Mouse (Mus musculus) midbrain, embryonic 10.5 days (tissue): Measurements from ENCODE around the gene Osbpl3. TPM values are rescaled to one million over a fixed set of nuclear protein-coding genes. Genes with fewer than 3 reads are reported as not detected.

Experiments used
- DNase-seq: peaks from one replicate; pipeline ENCODE4 v3.0.0-alpha.2; 2017; ENCODE audit warnings: low spot score
- H3K27ac ChIP-seq: fragments of 300-500 bp; sonication (generic); replicated peaks from 2 replicates; pipeline ENCODE4 v1.5.1; 2016; ENCODE audit warnings: mild to moderate bottlenecking
- H3K27me3 ChIP-seq: fragments of 300-500 bp; sonication (generic); 2 replicates; pipeline ENCODE4 v1.6.1; 2016; ENCODE audit warnings: low read depth, mild to moderate bottlenecking; ENCODE audit not compliant: poor library complexity, severe bottlenecking
- H3K36me3 ChIP-seq: fragments of 300-500 bp; sonication (generic); 2 replicates; pipeline ENCODE4 v1.6.1; 2016; ENCODE audit warnings: mild to moderate bottlenecking, moderate library complexity
- H3K4me1 ChIP-seq: fragments of 300-500 bp; sonication (generic); 2 replicates; pipeline ENCODE4 v1.6.1; 2016
- H3K4me3 ChIP-seq: fragments of 300-500 bp; sonication (generic); 2 replicates; pipeline ENCODE4 v1.5.1; 2016; ENCODE audit warnings: mild to moderate bottlenecking, moderate library complexity
- H3K9me3 ChIP-seq: fragments of 300-500 bp; sonication (generic); replicated peaks from 2 replicates; pipeline ENCODE4 v1.6.1; 2016; ENCODE audit warnings: mild to moderate bottlenecking
- WGBS: fragments of 180-500 bp; shearing (Covaris S2); methylation state at CpG from one replicate; pipeline ENCODE4 v1.1.7; 2016; 5-methylcytosine and 5-hydroxymethylcytosine counted together
- polyA plus RNA-seq: library from polyadenylated mRNA; unstranded; fragments of >200 nt; fragmentation: Nextera tagmentation; extraction: Ambion mirVana; gene quantifications from 2 replicates; pipeline ENCODE4 v1.2.1, GENCODE M21; 2016

Osbpl3 gene
- polyA plus RNA-seq, 1 experiment from 2014 or later: 7.3 TPM

DNA sequence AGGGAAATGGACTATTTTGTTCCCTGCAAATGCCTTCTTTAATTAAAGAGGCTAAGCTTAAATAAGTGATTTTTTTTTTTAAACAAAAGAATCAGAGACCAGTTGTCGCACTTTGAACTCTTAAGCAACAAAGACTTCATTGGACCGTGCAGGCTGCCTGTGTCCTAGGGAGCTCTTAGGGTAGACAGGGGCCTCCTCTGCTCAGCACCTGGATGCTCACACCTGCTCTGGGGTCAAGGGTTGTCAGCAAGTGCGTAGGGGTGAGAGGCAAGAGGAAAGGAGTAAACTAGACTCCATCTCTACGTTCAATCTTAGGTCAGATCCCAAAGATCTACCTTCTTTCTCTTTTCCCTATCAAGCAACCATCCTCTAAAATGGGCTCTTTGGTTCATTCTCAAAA, 37.0 kb downstream of the Osbpl3 start:
- WGBS: 86% methylated on average over 4 of the region's 4 CpGs
- Histone ChIP-seq H3K36me3 (no peaks in the 10 kb centered on the region), H3K9me3 (no peaks in the 10 kb centered on the region; the same call in 1 of the 2 replicates), H3K27me3 (no peaks in the 10 kb centered on the region), H3K27ac (no peak overlapping the region), H3K4me3 (no peak overlapping the region), H3K4me1 (0 out of 2 replicates have a peak, but pooled peaks cover 4% of the 10 kb centered on the region)
- DNase-seq: no peak

DNA sequence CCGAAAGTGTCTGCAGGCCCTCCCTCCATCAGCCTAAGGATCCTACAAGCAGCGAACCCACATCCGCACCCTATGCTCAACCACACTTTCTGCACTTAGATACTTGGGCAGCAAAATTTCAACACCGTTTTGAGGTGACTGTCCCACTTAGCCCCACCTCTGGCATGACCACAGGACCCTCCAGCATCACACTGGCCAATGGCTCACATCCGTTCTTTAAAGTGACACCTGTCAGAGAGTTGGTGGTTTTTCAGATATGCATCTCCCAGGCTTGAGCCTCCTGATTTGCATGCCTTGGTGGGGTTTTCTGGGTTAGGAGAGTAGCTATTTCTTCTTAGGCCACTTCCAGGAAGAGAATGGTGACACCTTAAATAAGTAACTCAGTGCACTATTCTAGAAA, 39.1 kb downstream of the Osbpl3 start:
- no peaks in the 10 kb centered on the region for H3K36me3 ChIP-seq
- WGBS: 95% methylated on average over 5 of the region's 5 CpGs
- DNase-seq: no peak
- no peak overlapping the region for H3K27ac ChIP-seq
- H3K4me1 ChIP-seq: 0 out of 2 replicates have a peak, but pooled peaks cover 9% of the 10 kb centered on the region
- no peaks in the 10 kb centered on the region; the same call in 1 of the 2 replicates for H3K9me3 ChIP-seq
- H3K27me3 ChIP-seq: no peaks in the 10 kb centered on the region
- H3K4me3 ChIP-seq: no peak overlapping the region

GRCm38 (mm10) chr6:50415431-50415830, 40.6 kb downstream of the Osbpl3 start:
- 91% methylated on average over 6 of the region's 6 CpGs for WGBS
- DNase-seq: no peak

DNA sequence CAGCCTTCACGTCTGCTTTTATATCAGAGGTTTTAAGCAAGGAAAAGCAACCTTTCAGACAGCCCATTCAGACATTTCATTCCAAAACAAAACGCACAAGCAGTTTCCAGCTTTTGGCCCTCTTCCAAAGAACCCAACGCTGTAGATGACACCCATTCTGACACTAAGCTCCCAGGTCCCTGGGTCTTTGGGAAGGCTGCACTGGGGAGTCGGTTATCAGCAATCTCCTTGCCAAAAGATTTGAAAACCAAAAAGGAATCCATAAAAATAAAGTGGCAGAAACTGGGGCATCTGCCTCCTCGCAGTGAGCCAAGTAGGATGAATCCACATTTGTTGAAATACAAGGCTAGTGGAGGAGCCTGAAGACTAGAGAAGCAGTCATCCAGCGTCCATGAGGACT, 41.5 kb downstream of the Osbpl3 start:
- 85% methylated on average over 6 of the region's 6 CpGs for WGBS
- Histone ChIP-seq H3K4me1 (0 out of 2 replicates have a peak, but pooled peaks cover 5% of the 10 kb centered on the region), H3K27me3 (no peaks in the 10 kb centered on the region), H3K27ac (no peak overlapping the region), H3K9me3 (no peaks in the 10 kb centered on the region; the same call in 1 of the 2 replicates), H3K36me3 (no peaks in the 10 kb centered on the region), H3K4me3 (no peak overlapping the region)
- no peak for DNase-seq

More at GRCm38 (mm10) chr6:50415431-50415830, 40.6 kb downstream of the Osbpl3 start:
- Histone ChIP-seq H3K4me1 (0 out of 2 replicates have a peak, but pooled peaks cover 7% of the 10 kb centered on the region), H3K36me3 (no peaks in the 10 kb centered on the region), H3K4me3 (no peak overlapping the region), H3K27me3 (no peaks in the 10 kb centered on the region), H3K27ac (no peak overlapping the region), H3K9me3 (no peaks in the 10 kb centered on the region; the same call in 1 of the 2 replicates)

- no peaks in the 10 kb centered on the region; the same call in 1 of the 2 replicates for H3K9me3 ChIP-seq
These were observed 42.6 kb downstream of the Osbpl3 start for GRCm38 (mm10) chr6:50413381-50413780.

GRCm38 (mm10) chr6:50412174-50412573, 43.8 kb downstream of the Osbpl3 start:
- WGBS: 52% methylated on average over 4 of the region's 4 CpGs
- H3K27ac ChIP-seq: no peak overlapping the region
- DNase-seq: no peak
- 0 out of 2 replicates have a peak, but pooled peaks cover 5% of the 10 kb centered on the region for H3K4me1 ChIP-seq
- H3K36me3 ChIP-seq: no peaks in the 10 kb centered on the region
- H3K4me3 ChIP-seq: no peak overlapping the region
- no peaks in the 10 kb centered on the region for H3K9me3 ChIP-seq
- H3K27me3 ChIP-seq: no peaks in the 10 kb centered on the region

More at GRCm38 (mm10) chr6:50413381-50413780, 42.6 kb downstream of the Osbpl3 start:
- Histone ChIP-seq H3K27me3 (no peaks in the 10 kb centered on the region), H3K4me1 (0 out of 2 replicates have a peak, but pooled peaks cover 5% of the 10 kb centered on the region), H3K27ac (no peak overlapping the region), H3K36me3 (no peaks in the 10 kb centered on the region), H3K4me3 (no peak overlapping the region)
- no peak for DNase-seq
- 80% methylated on average over 1 of the region's 1 CpGs for WGBS

GRCm38 (mm10) chr6:50404698-50405097, 51.3 kb downstream of the Osbpl3 start:
- H3K36me3 ChIP-seq: no peaks in the 10 kb centered on the region
- H3K9me3 ChIP-seq: no peaks in the 10 kb centered on the region
- no peaks in the 10 kb centered on the region for H3K27me3 ChIP-seq
- H3K27ac ChIP-seq: no peak overlapping the region
- no peak overlapping the region for H3K4me3 ChIP-seq
- peak; percentile 17 for DNase-seq
- H3K4me1 ChIP-seq: peaks cover 11% of the 10 kb centered on the region
- WGBS: 70% methylated on average over 11 of the region's 11 CpGs

- H3K27ac ChIP-seq: no peak overlapping the region
- no peak for DNase-seq
- WGBS: 90% methylated on average over 4 of the region's 4 CpGs
These were observed 52.5 kb downstream of the Osbpl3 start for GRCm38 (mm10) chr6:50403524-50403923.

DNA sequence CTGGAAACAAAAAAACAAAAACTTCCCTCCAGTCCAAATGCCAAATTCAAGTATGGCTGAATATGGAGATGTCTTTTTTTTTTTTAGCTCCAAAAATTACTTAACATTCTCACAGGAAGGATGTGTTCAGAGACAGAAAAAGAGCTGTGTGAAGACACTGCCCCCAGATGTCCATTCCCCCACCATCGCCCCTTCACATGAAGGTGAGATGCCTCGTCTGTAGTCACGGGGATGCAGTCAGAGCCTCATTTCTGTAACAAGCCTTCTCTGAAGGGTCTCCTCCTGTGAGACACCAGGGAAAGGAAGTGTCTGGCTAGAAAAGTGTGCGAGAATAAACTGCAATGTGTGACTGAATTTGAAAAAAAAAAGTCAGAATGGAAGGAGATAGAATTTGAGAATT, 53.1 kb downstream of the Osbpl3 start:
- WGBS: 88% methylated on average over 4 of the region's 4 CpGs
- Histone ChIP-seq H3K9me3 (no peaks in the 10 kb centered on the region), H3K4me3 (no peak overlapping the region), H3K27me3 (no peaks in the 10 kb centered on the region), H3K4me1 (peaks cover 16% of the 10 kb centered on the region), H3K27ac (no peak overlapping the region), H3K36me3 (no peaks in the 10 kb centered on the region)
- no peak for DNase-seq

More at GRCm38 (mm10) chr6:50403524-50403923, 52.5 kb downstream of the Osbpl3 start:
- H3K9me3 ChIP-seq: no peaks in the 10 kb centered on the region
- peaks cover 16% of the 10 kb centered on the region for H3K4me1 ChIP-seq
- H3K4me3 ChIP-seq: no peak overlapping the region
- no peaks in the 10 kb centered on the region for H3K36me3 ChIP-seq
- H3K27me3 ChIP-seq: no peaks in the 10 kb centered on the region

GRCm38 (mm10) chr6:50400234-50400633, 55.8 kb downstream of the Osbpl3 start:
- Histone ChIP-seq H3K9me3 (no peaks in the 10 kb centered on the region), H3K27me3 (no peaks in the 10 kb centered on the region), H3K36me3 (no peaks in the 10 kb centered on the region), H3K27ac (no peak overlapping the region), H3K4me1 (peaks cover 13% of the 10 kb centered on the region), H3K4me3 (no peak overlapping the region)
- no peak for DNase-seq
- WGBS: 91% methylated on average over 6 of the region's 6 CpGs

DNA sequence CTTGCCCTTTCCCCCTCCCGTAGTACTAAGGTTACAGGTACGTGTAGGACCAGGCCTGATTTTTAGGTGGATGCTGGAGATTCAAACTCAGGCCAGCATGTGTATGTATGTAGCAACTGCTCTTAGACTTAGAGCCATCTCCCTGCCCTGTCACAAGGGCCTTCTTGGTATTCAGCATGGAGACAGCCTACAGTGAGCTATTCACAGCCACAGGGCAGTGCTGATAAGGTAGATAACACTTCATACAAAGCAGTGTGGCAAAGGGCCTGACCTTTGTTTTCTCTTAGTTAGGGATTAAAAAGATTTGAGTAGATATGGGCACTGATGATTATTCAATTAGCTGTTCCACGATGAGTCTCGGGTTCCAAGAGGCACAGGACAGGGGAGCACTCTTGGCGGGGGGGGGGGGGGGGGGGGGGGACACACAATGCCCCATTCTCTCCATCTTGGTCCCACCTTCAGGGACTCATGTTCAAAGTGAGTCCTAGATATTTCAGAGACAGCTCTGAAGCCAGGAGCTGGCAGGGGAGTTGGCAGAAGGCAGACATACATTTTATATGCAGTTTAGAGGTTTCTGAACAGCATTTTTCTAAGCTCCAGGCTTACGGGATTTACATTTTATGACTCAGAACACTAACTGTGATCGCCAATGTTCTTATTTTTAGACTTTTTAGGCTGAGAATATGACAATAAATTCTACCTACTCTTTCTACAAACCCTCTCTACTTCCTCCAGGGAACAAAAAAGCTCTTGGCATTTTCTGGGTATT, 56.4 kb downstream of the Osbpl3 start:
- Histone ChIP-seq H3K4me3 (no peak overlapping the region), H3K9me3 (no peaks in the 10 kb centered on the region), H3K4me1 (peaks cover 8% of the 10 kb centered on the region), H3K27me3 (no peaks in the 10 kb centered on the region), H3K27ac (no peak overlapping the region), H3K36me3 (no peaks in the 10 kb centered on the region)
- DNase-seq: no peak
- 68% methylated on average over 7 of the region's 7 CpGs for WGBS

DNA sequence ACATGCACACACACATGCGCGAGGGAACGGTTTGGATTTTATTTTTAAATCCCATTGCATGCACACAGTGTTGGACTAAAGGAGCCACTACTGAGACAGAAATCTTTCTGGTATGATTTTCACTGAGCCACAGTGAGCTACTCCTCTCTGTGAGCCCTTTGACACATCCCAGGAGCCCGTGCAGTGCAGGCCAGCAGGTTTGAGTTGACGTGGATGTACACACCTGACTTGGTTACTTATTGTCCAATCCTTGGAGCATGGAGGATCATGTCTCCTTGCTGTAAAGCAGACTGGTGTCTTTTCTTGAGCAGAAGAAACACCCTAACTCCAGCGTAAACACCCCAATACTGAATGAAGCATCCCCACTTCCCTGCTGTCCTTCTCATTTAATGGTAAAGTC, 57.7 kb downstream of the Osbpl3 start:
- no peak overlapping the region for H3K27ac ChIP-seq
- WGBS: 93% methylated on average over 6 of the region's 6 CpGs
- H3K9me3 ChIP-seq: no peaks in the 10 kb centered on the region
- no peak overlapping the region for H3K4me3 ChIP-seq
- no peaks in the 10 kb centered on the region for H3K27me3 ChIP-seq
- peaks cover 6% of the 10 kb centered on the region for H3K4me1 ChIP-seq
- H3K36me3 ChIP-seq: no peaks in the 10 kb centered on the region
- no peak for DNase-seq

GRCm38 (mm10) chr6:50397116-50397515, 58.9 kb downstream of the Osbpl3 start:
- H3K36me3 ChIP-seq: no peaks in the 10 kb centered on the region
- WGBS: 70% methylated on average over 5 of the region's 5 CpGs
- no peak for DNase-seq
- no peak overlapping the region for H3K4me3 ChIP-seq
- H3K27ac ChIP-seq: no peak overlapping the region
- H3K9me3 ChIP-seq: no peaks in the 10 kb centered on the region
- H3K27me3 ChIP-seq: no peaks in the 10 kb centered on the region
- peaks cover 6% of the 10 kb centered on the region for H3K4me1 ChIP-seq
